Mouse (Mus musculus) lung, postnatal 0 days (tissue): ENCODE measurements around the gene Akap2. TPM values are rescaled to one million over a fixed set of nuclear protein-coding genes. Genes with fewer than 3 reads are reported as not detected.

ENCODE experiments used
- ATAC-seq: fragments of 200-750 bp; cut with Nextera tagmentation; 2 replicates; pipeline ENCODE4 v1.8.0; 2017; ENCODE audit warnings: moderate library complexity
- DNase-seq: peaks from one replicate; pipeline ENCODE4 v3.0.0-alpha.2; 2016; ENCODE audit warnings: low spot score
- H3K27ac ChIP-seq: fragments of 300-500 bp; sonication (generic); 2 replicates; pipeline ENCODE4 v1.5.1; 2014; ENCODE audit warnings: antibody characterized with exemption, mild to moderate bottlenecking, low read length, mixed read lengths
- H3K27me3 ChIP-seq: fragments of 300-500 bp; sonication (generic); replicated peaks from 2 replicates; pipeline ENCODE4 v1.6.1; 2014; ENCODE audit warnings: low read length, mixed read lengths; ENCODE audit not compliant: insufficient read depth
- H3K36me3 ChIP-seq: fragments of 300-500 bp; sonication (generic); 2 replicates; pipeline ENCODE4 v1.6.1; 2014; ENCODE audit warnings: low read length, mixed read lengths; ENCODE audit not compliant: insufficient read depth
- H3K4me1 ChIP-seq: fragments of 300-500 bp; sonication (generic); 2 replicates; pipeline ENCODE4 v1.6.1; 2014; ENCODE audit warnings: antibody characterized with exemption, low read depth, low read length, mixed read lengths; ENCODE audit not compliant: insufficient read depth
- H3K4me2 ChIP-seq: fragments of 300-500 bp; sonication (generic); replicated peaks from 2 replicates; pipeline ENCODE4 v1.6.1; 2014; ENCODE audit warnings: low read depth, mild to moderate bottlenecking, low read length, moderate library complexity, mixed read lengths
- H3K4me3 ChIP-seq: fragments of 300-500 bp; sonication (generic); 2 replicates; pipeline ENCODE4 v1.5.1; 2014; ENCODE audit warnings: low read depth, low read length
- H3K9ac ChIP-seq: fragments of 300-500 bp; sonication (generic); replicated peaks from 2 replicates; pipeline ENCODE4 v1.6.1; 2014; ENCODE audit warnings: low read depth, mild to moderate bottlenecking
- H3K9me3 ChIP-seq: fragments of 300-500 bp; sonication (generic); 2 replicates; pipeline ENCODE4 v1.6.1; 2016; ENCODE audit warnings: low read length, mixed read lengths
- CTCF ChIP-seq: IDR thresholded peaks from 2 replicates; pipeline ENCODE4 v1.5.1; 2016; ENCODE audit warnings: antibody characterized with exemption, mild to moderate bottlenecking
- EP300 ChIP-seq: IDR thresholded peaks from 2 replicates; pipeline ENCODE4 v1.6.1; 2016; ENCODE audit warnings: antibody characterized with exemption, mild to moderate bottlenecking, control low read depth
- WGBS: fragments of 180-500 bp; shearing (Covaris S2); extraction: QIAGEN DNeasy Blood & Tissue Kit; methylation state at CpG from one replicate; pipeline ENCODE4 v1.1.7; 2014; 5-methylcytosine and 5-hydroxymethylcytosine counted together
- polyA plus RNA-seq: library from polyadenylated mRNA; unstranded; fragments of >200 nt; fragmentation: Nextera tagmentation; extraction: Ambion mirVana; gene quantifications from 2 replicates; pipeline ENCODE4 v1.2.1, GENCODE M21; 2015

The Akap2 gene
- polyA plus RNA-seq, 1 experiment from 2014 or later, result 112 TPM

- H3K4me2 ChIP-seq, result no peak overlapping the region
- H3K36me3 ChIP-seq, result peaks cover 14% of the 10 kb centered on the region; the same call in 1 of the 2 replicates
- H3K27ac ChIP-seq, result no peak overlapping the region
- peak; percentile 44; the same call in 1 of the 2 replicates for TF ChIP-seq EP300
- TF ChIP-seq CTCF, result no peak
- no peaks in the 10 kb centered on the region for H3K27me3 ChIP-seq
- WGBS, result 39% methylated on average over 8 of the region's 8 CpGs
- DNase-seq (peak; percentile 60), ATAC-seq (0 out of 2 replicates have a peak, but pooled peaks have one; percentile 7)
- no peaks in the 10 kb centered on the region for H3K9me3 ChIP-seq
- no peak overlapping the region for H3K4me3 ChIP-seq
- no peak overlapping the region for H3K9ac ChIP-seq
- H3K4me1 ChIP-seq, result peaks cover 21% of the 10 kb centered on the region
These were observed 144.4 kb downstream of the Akap2 start for GRCm38 (mm10) chr4:57861856-57862255.

- Histone ChIP-seq H3K27ac (no peak overlapping the region), H3K4me2 (no peak overlapping the region)
These were observed 145.0 kb downstream of the Akap2 start for GRCm38 (mm10) chr4:57862269-57862986.

GRCm38 (mm10) chr4:57866088-57866487 lies 148.6 kb downstream of the Akap2 start:
- Histone ChIP-seq H3K4me2 (no peak overlapping the region), H3K9ac (no peak overlapping the region), H3K27me3 (no peaks in the 10 kb centered on the region), H3K4me3 (no peak overlapping the region), H3K36me3 (no peaks in the 10 kb centered on the region), H3K9me3 (no peaks in the 10 kb centered on the region), H3K4me1 (peaks cover 11% of the 10 kb centered on the region; the same call in 1 of the 2 replicates), H3K27ac (peak overlapping the region; percentile 2; the same call in 1 of the 2 replicates)
- DNase-seq (peak; percentile 87), ATAC-seq (peak; percentile 87)
- 12% methylated on average over 2 of the region's 2 CpGs for WGBS
- peak; percentile 16; the same call in 1 of the 2 replicates for TF ChIP-seq CTCF
- peak; percentile 63; the same call in 1 of the 2 replicates for TF ChIP-seq EP300

More at GRCm38 (mm10) chr4:57862269-57862986, 145.0 kb downstream of the Akap2 start:
- 68% methylated on average over 9 of the region's 9 CpGs for WGBS
- no peak overlapping the region for H3K9ac ChIP-seq
- no peak; the same call in 1 of the 2 replicates for ATAC-seq
- H3K27me3 ChIP-seq, result no peaks in the 10 kb centered on the region
- H3K4me1 ChIP-seq, result peaks cover 21% of the 10 kb centered on the region
- no peak for TF ChIP-seq EP300
- no peak for TF ChIP-seq CTCF
- H3K4me3 ChIP-seq, result no peak overlapping the region
- DNase-seq, result no peak
- no peaks in the 10 kb centered on the region for H3K9me3 ChIP-seq
- H3K36me3 ChIP-seq, result peaks cover 8% of the 10 kb centered on the region; the same call in 1 of the 2 replicates

- no peaks in the 10 kb centered on the region for H3K9me3 ChIP-seq
- H3K4me3 ChIP-seq, result no peak overlapping the region
- H3K9ac ChIP-seq, result no peak overlapping the region
- H3K4me1 ChIP-seq, result peaks cover 9% of the 10 kb centered on the region; the same call in 1 of the 2 replicates
- no peak for TF ChIP-seq CTCF
- no peak for TF ChIP-seq EP300
- no peak overlapping the region; the same call in 1 of the 2 replicates for H3K4me2 ChIP-seq
- WGBS, result 47% methylated on average over 9 of the region's 9 CpGs
- H3K36me3 ChIP-seq, result no peaks in the 10 kb centered on the region
- DNase-seq (no peak), ATAC-seq (no peak)
- H3K27ac ChIP-seq, result no peak overlapping the region
- no peaks in the 10 kb centered on the region for H3K27me3 ChIP-seq
These were observed 149.5 kb downstream of the Akap2 start for GRCm38 (mm10) chr4:57866990-57867389.

- H3K36me3 ChIP-seq, result no peaks in the 10 kb centered on the region
- no peaks in the 10 kb centered on the region for H3K9me3 ChIP-seq
- H3K27ac ChIP-seq, result no peak overlapping the region
- TF ChIP-seq CTCF (no peak), EP300 (no peak)
- no peak overlapping the region for H3K4me2 ChIP-seq
- 42% methylated on average over 10 of the region's 10 CpGs for WGBS
- H3K4me3 ChIP-seq, result no peak overlapping the region
- ATAC-seq, result no peak
- peak; percentile 24 for DNase-seq
- no peak overlapping the region for H3K9ac ChIP-seq
- peaks cover 9% of the 10 kb centered on the region; the same call in 1 of the 2 replicates for H3K4me1 ChIP-seq
- no peaks in the 10 kb centered on the region for H3K27me3 ChIP-seq
These were observed 150.0 kb downstream of the Akap2 start for GRCm38 (mm10) chr4:57867454-57867853.

- ATAC-seq (no peak), DNase-seq (no peak)
- TF ChIP-seq CTCF, result no peak
- TF ChIP-seq EP300, result no peak
- Histone ChIP-seq H3K9ac (no peak overlapping the region), H3K9me3 (no peaks in the 10 kb centered on the region), H3K4me3 (no peak overlapping the region), H3K27ac (no peak overlapping the region), H3K27me3 (no peaks in the 10 kb centered on the region), H3K36me3 (0 out of 2 replicates have a peak, but pooled peaks cover 3% of the 10 kb centered on the region), H3K4me2 (no peak overlapping the region), H3K4me1 (no peaks in the 10 kb centered on the region)
- WGBS, result 94% methylated on average over 5 of the region's 5 CpGs
These were observed 161.7 kb downstream of the Akap2 start for GRCm38 (mm10) chr4:57879137-57879536.
